9 mouse cellular contexts compared by ENCODE assay signal in the genomic region with DNA sequence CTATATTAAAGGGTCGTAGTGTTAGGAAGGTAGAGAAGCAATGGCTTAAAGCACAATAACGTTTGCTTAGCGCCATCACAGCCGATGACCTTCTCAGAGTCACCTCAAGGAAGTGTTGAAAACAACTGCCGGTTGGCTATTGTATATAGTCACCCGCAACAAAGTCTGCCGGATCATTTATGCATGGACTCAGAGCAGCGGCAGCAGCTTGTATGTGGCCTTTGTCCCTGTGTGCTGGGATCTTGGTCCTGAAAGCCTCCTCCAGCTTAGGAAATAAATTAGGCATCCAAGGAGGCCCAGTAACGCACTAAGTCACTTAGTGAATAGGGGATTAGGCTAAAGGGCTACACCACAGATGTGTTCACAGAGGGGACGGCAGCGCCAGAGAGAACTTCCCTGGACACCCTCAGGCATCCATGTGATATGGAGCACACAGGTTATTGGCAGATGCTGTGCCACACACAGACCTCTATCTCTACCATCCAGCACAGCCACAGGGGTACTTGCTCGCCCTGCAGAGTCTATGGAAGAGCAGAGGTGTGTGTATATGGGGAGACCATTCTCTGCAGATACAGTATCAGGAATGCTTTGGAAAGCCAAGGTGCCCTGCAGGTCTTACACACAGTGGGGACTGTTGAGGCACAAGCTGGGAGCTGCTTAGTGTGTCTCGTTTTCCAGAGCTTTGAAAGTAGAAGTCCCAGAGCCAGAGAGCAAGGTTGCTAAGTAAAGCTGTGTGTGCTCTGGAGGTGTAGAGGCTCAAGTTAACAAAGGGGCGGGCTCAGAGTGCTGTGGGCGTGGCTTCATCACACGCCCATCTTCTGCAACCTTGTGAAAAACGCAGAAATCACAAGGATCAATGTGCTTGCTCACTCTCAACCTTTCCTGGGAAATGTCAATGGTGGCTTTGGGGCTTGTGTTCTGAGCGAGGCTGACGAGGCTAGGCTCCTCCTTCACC. TPM values are rescaled to one million over a fixed set of nuclear protein-coding genes. Genes with fewer than 3 reads are reported as not detected.
DNase-seq lines count a peak whose midpoint lies in the region; ATAC-seq and TF ChIP-seq lines count a peak whose summit lies in the region.
"Had no signal": no experiment of that assay in that cellular context is flagged by ENCODE, and none has a peak within 500 bp of the region (broad histone marks: within the 10 kb centered on the region; RNA-seq: fewer than 3 reads in every experiment).

No protein-coding gene starts in this region.

- H3K36me3 ChIP-seq in limb, embryonic 14.5 days (ENCODE audit: control insufficient read depth, insufficient read depth, low read length) = no peaks in the 10 kb centered on the region

- H3K9ac ChIP-seq in limb, embryonic 14.5 days (ENCODE audit: low read depth, low read length, severe bottlenecking) = no peak overlapping the region

- H3K4me2 ChIP-seq in limb, embryonic 14.5 days (replicated peaks; ENCODE audit: low read depth, low read length, severe bottlenecking) = no peak overlapping the region; the same call in 1 of the 2 replicates

- no peak for TF ChIP-seq POLR2A in lung, adult 2 months (IDR thresholded peaks at IDR 0.05; ENCODE audit: borderline replicate concordance, extremely low read depth, low read depth, low read length)
- no peak for TF ChIP-seq POLR2A in limb, embryonic 14.5 days (IDR thresholded peaks at IDR 0.05; ENCODE audit: borderline replicate concordance, extremely low read depth, insufficient read depth, insufficient read length)

- H3K27ac ChIP-seq in limb, embryonic 14.5 days (replicated peaks; ENCODE audit: low read depth, low read length) = no peak overlapping the region

- ATAC-seq in limb, embryonic 14.5 days (ENCODE audit: low FRiP score, low read depth) = peak; percentile 35; the same call in 1 of the 2 replicates

- no peak for TF ChIP-seq CTCF in lung, adult 2 months (IDR thresholded peaks at IDR 0.05; ENCODE audit: insufficient read depth, low read length)

- WGBS in lung, adult 2 months = 60% methylated on average over 19 of the region's 19 CpGs
- WGBS in limb, embryonic 14.5 days = 49% methylated on average over 19 of the region's 19 CpGs

- no peaks in the 10 kb centered on the region for H3K9me3 ChIP-seq in limb, embryonic 14.5 days (ENCODE audit: control insufficient read depth, low read length)

- no peaks in the 10 kb centered on the region for H3K4me1 ChIP-seq in lung, adult 2 months (ENCODE audit: control insufficient read depth, insufficient read depth, low read length)
- peaks cover 10% of the 10 kb centered on the region; the same call in 1 of the 2 replicates for H3K4me1 ChIP-seq in limb, embryonic 14.5 days (ENCODE audit: control insufficient read depth, insufficient read depth, low read length)

- DNase-seq in embryo, embryonic 10 days (ENCODE audit: low spot score) = peak; percentile 54
- DNase-seq in embryo, embryonic 9.5 days (ENCODE audit: extremely low spot score) = no peak
- peak; percentile 28 for DNase-seq in lung, adult 2 months
- DNase-seq in lung, postnatal 14 days = no peak
- DNase-seq in limb, embryonic 14.5 days (ENCODE audit: low spot score) = peak; percentile 23
- peak; percentile 38 for DNase-seq in retina, postnatal 1 day
- DNase-seq in ovary, postnatal 36 days (ENCODE audit: low spot score) = no peak
- DNase-seq in liver = no peak

- no peak overlapping the region for H3K4me3 ChIP-seq in lung, adult 2 months (replicated peaks; ENCODE audit: extremely low read depth, low read depth, low read length)
- no peak overlapping the region for H3K4me3 ChIP-seq in limb, embryonic 14.5 days (replicated peaks; ENCODE audit: low read length)

- H3K27me3 ChIP-seq in limb, embryonic 14.5 days (ENCODE audit: control insufficient read depth, insufficient read depth, low read length) = no peaks in the 10 kb centered on the region

RNA-seq across cellular contexts. Expression of a gene that starts 34.7 kb away (rescaled TPM):
- polyA plus RNA-seq in lung, adult 2 months (2012; rRNA removed) = 0.46 and 0.85 TPM in 2 replicates
- polyA plus RNA-seq in limb, embryonic 14.5 days (2012; rRNA removed) = 2.2 and 2.3 TPM in 2 replicates
- 2.3 and 2.8 TPM in 2 replicates for polyA plus RNA-seq in limb, embryonic 14.5 days (2014; fragmentation: Nextera tagmentation; extraction: Ambion mirVana)
- polyA plus RNA-seq: heart, postnatal 0 days had no signal

Comparison
In these comparisons a context has a peak if more than half of its experiments do, and no peak if none do; other contexts are left out.
1. DNase-seq: peak in embryo, embryonic 10 days (single experiment), lung, adult 2 months (single experiment), limb, embryonic 14.5 days (single experiment) and retina, postnatal 1 day (single experiment); none in embryo, embryonic 9.5 days (single experiment), lung, postnatal 14 days (single experiment), ovary, postnatal 36 days (single experiment) and liver (single experiment).